Mouse (Mus musculus): ENCODE measurements around the gene Tada2b.

GRCm38 (mm10) chr5:36446166-36446890, 37.8 kb downstream of the Tada2b start:
- TF ChIP-seq HCFC1 (IDR thresholded peaks at IDR 0.05; ENCODE audit: borderline replicate concordance, insufficient read depth, low read length) = no peak
- no peak for TF ChIP-seq ZNF384 (IDR thresholded peaks at IDR 0.05; ENCODE audit: low read depth, low read length)
- TF ChIP-seq ZC3H11A (IDR thresholded peaks at IDR 0.05; ENCODE audit: borderline replicate concordance, low read depth, low read length) = no peak
- no peak for TF ChIP-seq MAFK (IDR thresholded peaks at IDR 0.05; ENCODE audit: insufficient read depth, low read depth, low read length)
